Mouse (Mus musculus) spleen, adult 12 weeks (tissue): Measurements from ENCODE around the gene Klhl21.
"Not testable (repeated sequence)": the region's sequence is repeated elsewhere in the genome, so short reads cannot be mapped to it uniquely, and the experiment has no call there.

Source experiments
- DNase-seq: peaks from one replicate; pipeline ENCODE4 v3.0.0; 2022; ENCODE audit warnings: low spot score

Klhl21 gene

GRCm38 (mm10) chr4:152021568-152022097 is 13.0 kb downstream of the Klhl21 start:
- DNase-seq: no peak

- no peak for DNase-seq
These were observed 13.9 kb downstream of the Klhl21 start for GRCm38 (mm10) chr4:152022506-152022905.

GRCm38 (mm10) chr4:152024525-152024924 is 15.9 kb downstream of the Klhl21 start:
- no peak for DNase-seq

- DNase-seq: no peak
These were observed 18.3 kb downstream of the Klhl21 start for GRCm38 (mm10) chr4:152026751-152027508.

GRCm38 (mm10) chr4:152027524-152027923 is 18.9 kb downstream of the Klhl21 start, which contains the start of gene Zbtb48:
Gene Zbtb48 (minus strand): TSS chr4:152027671.
- peak; percentile 86 for DNase-seq

GRCm38 (mm10) chr4:152028456-152028855 is 19.9 kb downstream of the Klhl21 start:
- no peak for DNase-seq

- no peak for DNase-seq
These were observed 20.5 kb downstream of the Klhl21 start for GRCm38 (mm10) chr4:152029087-152029486.

GRCm38 (mm10) chr4:152029997-152030396 is 21.4 kb downstream of the Klhl21 start:
- no peak for DNase-seq

GRCm38 (mm10) chr4:152032922-152033321 is 24.3 kb downstream of the Klhl21 start:
- DNase-seq: no peak

GRCm38 (mm10) chr4:152036464-152036863 is 27.9 kb downstream of the Klhl21 start:
- DNase-seq: not testable (repeated sequence)

- no peak for DNase-seq
These were observed 29.8 kb downstream of the Klhl21 start, which contains the start of gene Tas1r1 for GRCm38 (mm10) chr4:152038225-152038984. Gene Tas1r1 (minus strand): TSS chr4:152038568.

- DNase-seq: peak; percentile 94
These were observed 30.6 kb downstream of the Klhl21 start, which contains the start of gene Nol9 for GRCm38 (mm10) chr4:152038985-152039830. Gene Nol9 (plus strand): TSS chr4:152039321.

- no peak for DNase-seq
These were observed 31.3 kb downstream of the Klhl21 start for GRCm38 (mm10) chr4:152039831-152040310.

GRCm38 (mm10) chr4:152041924-152042641 is 33.5 kb downstream of the Klhl21 start:
- DNase-seq: no peak

GRCm38 (mm10) chr4:152043171-152043570 is 34.6 kb downstream of the Klhl21 start:
- DNase-seq: no peak

GRCm38 (mm10) chr4:152044609-152045008 is 36.0 kb downstream of the Klhl21 start:
- no peak for DNase-seq

GRCm38 (mm10) chr4:152062390-152063110 is 53.9 kb downstream of the Klhl21 start:
- DNase-seq: no peak

- no peak for DNase-seq
These were observed 58.7 kb downstream of the Klhl21 start for GRCm38 (mm10) chr4:152067280-152067679.
